Mouse (Mus musculus) adrenal gland, adult 8-10 months (tissue): ENCODE data around the gene 4930558K02Rik. TPM values are rescaled to one million over a fixed set of nuclear protein-coding genes. Genes with fewer than 3 reads are reported as not detected.

Experiments used
- DNase-seq: peaks from one replicate; pipeline ENCODE4 v3.0.0; 2022
- total RNA-seq, 4 experiments: library from RNA; stranded (reverse); gene quantifications; 2 replicates each; pipeline ENCODE4 v1.2.4; 2022

Gene 4930558K02Rik
- total RNA-seq, 4 experiments from 2014 or later = not detected

- DNase-seq = no peak
Observed at GRCm38 (mm10) chr1:161951009-161951779, 28.2 kb downstream of the 4930558K02Rik start.

GRCm38 (mm10) chr1:161942082-161942481 lies 37.4 kb downstream of the 4930558K02Rik start:
- no peak for DNase-seq

DNA sequence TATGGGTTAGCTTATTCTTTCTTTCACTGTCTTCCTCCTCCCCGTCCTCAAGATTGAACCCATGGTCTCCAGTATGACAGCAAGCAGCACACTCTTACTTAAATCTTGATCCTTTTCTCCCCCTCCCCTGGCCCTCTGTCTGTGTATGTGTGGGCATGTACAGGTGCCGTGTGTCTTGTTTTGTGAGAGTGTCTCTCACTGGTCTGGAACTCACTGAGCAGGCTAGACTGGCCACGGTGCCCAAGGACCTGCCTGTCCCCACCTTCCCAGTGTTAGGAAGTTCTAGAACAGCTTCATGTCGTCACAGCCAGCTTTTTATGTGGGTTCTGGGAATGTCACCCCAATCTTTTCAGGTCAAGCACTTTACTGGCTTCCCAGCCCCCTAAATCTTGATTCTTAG lies 47.1 kb downstream of the 4930558K02Rik start:
- DNase-seq = no peak

GRCm38 (mm10) chr1:161931817-161932216 lies 47.6 kb downstream of the 4930558K02Rik start:
- no peak for DNase-seq

DNA sequence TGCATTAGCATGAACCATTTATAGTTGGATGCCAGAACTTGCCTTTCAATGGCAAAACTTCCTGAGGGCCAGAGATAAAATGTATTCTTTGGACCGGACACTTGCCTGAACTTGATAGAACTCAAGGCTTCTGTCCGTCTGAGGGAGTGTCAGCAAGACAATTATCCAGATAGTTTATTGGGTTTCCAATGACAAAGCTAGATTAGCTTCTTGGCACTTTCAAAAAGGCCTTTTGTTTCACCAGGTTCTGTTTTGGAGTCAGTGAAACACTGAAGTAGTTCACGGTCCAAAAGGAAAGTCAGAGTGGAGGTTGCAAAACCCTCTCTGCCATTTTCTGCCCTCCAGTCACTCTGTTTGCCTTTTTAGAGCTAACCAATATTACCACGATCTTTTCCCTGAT lies 48.1 kb downstream of the 4930558K02Rik start:
- no peak for DNase-seq

DNA sequence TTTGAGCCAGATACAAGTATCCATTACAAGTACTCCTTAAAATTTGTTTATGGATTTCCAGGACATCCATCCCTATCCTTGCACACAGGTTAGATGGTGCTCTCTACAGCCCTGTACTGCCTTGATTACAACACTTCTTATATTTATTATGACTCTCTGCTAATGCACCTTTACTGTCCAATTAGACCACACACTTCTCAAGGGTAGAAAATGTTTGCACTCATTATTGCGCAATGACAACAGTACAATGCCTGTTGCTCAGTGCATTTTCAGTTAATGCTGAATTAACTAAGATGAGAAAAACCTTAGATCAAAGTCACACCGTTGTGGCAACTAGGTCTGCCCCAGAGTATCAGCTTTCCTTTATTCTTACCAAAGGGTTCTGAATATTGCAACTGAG lies 51.5 kb downstream of the 4930558K02Rik start:
- no peak for DNase-seq

- DNase-seq = no peak
Observed at GRCm38 (mm10) chr1:161925281-161925805, 54.1 kb downstream of the 4930558K02Rik start.

DNA sequence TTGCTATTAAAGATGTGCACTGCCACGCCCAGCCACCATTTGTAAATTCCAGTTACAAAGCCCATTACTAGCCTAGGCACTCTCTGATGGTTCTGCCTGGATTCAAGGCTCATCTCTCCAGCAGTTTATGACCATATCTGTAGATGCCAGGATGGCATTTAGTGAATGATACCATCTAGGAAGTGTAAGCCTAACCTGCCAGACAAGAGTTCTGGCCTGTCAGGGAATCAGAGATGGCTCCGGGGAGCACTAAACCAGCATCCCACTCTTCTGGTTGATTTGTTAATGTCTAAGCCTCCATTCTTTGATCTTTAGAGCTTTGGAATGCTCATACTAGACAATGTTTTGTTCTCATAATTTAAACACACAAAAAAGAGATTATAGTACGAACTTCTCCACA lies 55.1 kb downstream of the 4930558K02Rik start:
- no peak for DNase-seq

- no peak for DNase-seq
Observed at GRCm38 (mm10) chr1:161921928-161922327, 57.5 kb downstream of the 4930558K02Rik start.

DNA sequence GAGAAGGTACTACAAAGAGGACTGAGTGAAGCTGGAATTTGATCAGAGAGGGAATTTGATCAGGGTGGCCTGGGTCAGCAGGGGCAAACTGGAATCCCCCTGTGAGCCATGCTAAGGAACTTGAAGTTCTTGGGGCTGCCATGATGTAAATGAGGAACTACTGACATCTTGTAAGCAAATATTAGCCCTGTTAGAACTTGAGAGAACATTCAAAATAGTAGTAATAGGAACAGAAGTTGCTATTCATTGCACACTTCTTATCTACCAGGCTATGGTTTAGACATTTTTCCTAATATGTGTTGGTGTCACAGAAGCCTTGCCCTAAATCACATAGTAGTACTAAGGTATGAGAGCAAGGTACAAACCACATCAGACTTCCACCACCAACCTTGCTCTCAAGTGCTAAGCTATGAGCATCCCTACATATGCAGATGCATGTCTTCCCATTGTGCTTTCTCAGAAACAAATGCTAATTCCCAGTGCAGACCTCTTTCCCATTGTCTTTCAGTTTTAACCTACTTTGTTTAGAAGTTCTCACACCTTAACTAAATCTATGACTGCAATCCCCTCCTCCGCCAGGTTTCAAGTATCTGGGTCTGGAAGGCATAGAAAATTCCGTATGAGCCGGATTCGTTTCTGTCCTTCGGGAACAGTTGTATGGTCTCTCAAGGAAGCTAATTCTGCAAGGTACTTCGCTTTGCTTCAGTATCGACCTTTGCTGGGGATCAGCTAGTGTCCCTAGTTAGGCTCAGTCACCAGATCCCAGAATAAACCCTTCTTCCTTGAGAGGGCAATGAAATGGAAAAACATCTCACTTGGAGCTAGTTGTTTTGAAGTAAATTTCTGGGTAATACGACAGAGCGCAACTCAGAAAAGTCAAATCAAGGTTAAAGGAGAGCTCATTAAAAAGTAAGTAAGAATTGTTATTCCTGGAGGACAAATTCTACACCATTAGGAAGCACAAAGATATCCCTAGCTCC lies 58.7 kb downstream of the 4930558K02Rik start:
- no peak for DNase-seq

DNA sequence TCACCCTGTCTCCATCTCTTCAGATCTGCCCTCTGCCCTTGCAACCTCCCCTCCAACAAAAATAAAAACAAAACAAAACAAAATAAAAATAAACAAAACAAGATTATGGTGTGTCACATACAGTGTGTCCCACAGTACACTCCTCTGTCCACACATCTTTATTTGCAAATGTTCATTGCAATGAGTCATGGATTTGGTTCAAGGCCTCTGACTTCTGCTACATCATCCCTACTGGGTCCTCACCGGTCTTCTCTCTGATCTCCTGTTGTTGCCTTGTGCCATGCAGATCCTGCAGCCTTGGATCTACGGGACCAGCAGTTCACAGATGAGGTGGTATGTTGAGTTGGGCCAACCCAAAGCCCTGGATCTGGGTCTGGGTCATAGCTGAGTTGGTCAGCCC lies 59.8 kb downstream of the 4930558K02Rik start:
- DNase-seq = no peak

- no peak for DNase-seq
Observed at GRCm38 (mm10) chr1:161918682-161919372, 60.6 kb downstream of the 4930558K02Rik start.

DNA sequence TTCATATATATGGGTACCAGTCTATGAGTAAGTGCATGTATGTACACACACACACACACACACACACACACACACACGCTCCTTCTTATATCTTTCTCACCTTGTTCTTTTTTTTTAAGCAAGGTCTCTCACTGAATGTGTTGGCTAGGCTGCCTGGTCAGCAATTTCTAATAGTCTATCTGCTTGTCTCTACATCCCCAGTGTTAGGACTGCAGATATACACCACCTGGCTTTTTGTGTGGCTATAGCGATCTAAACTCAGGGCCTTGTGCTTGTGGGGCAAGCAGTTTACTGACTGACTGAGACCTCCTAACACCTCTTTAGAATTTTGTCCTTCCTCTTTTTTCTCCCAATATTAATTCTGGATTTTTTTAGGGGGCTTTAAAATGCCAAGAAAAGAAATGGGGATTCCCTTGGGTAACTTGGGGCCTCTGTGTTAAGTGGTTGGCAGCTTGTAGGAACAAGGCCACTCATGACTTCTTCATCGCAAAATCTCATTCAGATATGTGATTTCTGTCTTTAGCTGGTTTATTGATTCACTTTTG lies 61.4 kb downstream of the 4930558K02Rik start:
- DNase-seq = no peak

- no peak for DNase-seq
Observed at GRCm38 (mm10) chr1:161916036-161916435, 63.4 kb downstream of the 4930558K02Rik start.

DNA sequence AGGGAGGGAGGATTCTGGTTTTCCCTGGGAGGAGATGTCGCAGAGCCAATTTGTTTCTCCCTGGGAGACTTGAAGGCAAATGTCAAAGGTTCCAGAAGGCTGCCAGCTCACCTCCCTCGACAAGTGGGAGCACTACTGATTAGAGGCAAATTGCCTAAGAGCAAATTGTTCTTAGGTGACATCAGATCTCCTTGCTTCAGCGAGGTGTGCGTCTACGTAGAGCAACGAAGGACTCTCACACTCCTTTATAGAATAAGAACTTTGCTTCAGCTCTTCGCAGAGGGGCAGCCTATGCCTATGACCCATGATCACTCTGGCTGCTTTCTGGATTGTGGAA lies 65.8 kb downstream of the 4930558K02Rik start:
- no peak for DNase-seq

GRCm38 (mm10) chr1:161912940-161913647 lies 66.3 kb downstream of the 4930558K02Rik start:
- DNase-seq = no peak

GRCm38 (mm10) chr1:161909074-161909473 lies 70.4 kb downstream of the 4930558K02Rik start:
- DNase-seq = no peak

DNA sequence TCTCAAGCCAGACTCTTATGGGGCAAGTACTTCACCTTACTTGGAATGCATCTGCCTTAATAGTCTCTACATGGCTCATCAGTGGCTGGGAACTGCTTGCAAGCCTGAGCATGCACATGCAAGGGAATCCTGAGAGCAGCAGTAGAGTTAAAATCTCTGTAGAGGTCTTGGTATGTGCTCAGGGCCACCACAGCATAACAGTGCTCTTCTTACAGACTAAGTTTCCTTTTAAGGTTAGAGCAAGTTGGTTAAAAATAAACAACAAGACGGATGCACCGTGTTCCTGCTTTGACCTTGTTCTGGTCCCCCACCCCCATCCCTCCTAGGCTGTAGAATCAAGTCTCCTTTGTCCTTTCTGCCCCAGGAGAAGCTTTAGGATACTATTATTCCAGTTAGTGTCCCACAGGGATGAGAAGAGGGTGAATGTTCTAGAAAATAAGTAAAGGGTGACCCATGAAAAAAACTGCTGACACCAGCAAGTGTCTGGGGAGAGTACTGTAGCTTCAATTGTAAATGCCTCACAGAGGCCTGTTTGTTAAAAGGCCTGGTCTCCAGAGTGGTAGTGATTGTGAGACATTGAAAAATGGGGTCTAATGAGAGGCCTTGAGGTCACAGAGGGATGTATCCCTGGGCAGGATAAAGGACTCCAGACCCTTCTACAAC lies 71.5 kb downstream of the 4930558K02Rik start:
- DNase-seq = no peak

GRCm38 (mm10) chr1:161907111-161907510 lies 72.3 kb downstream of the 4930558K02Rik start:
- DNase-seq = no peak

DNA sequence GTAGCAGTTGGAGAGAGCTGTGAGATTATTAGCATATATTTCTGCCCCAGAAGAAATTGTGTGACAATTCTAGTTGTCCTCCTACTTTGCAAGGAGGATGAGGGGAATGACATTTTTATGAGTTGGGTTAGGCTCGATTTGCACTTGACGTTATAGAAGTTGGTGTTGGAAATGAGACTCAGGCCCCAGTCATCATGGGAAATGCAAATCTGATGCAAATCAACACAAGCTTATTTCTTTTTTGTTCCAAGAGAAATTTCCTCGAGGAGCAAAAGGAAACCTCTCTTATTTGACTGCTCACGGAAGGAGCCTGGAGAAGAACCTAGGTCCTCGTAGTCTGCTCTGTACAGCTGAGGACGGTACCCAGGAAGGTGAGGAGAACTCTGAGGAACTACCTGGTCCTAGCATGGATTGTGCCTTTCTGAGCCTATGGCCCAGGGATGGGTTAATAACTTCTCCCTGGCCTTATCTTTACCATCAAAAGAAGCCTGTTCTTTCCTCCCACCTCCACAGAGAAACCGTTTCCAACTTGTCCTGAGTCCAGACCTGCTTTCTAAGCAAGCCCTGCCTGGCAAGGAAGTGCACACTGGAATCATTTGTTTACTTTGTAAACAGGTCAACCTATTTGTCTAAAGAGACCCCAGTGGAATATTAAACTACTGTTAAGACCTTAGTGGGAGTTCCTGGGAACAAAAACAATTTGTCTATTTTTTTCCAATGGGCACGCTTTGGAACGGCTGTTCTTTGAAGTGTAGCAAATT lies 76.6 kb downstream of the 4930558K02Rik start:
- no peak for DNase-seq
